Mouse (Mus musculus) thymus, adult 2 months (tissue): ENCODE data around the gene Prr7. TPM values are rescaled to one million over a fixed set of nuclear protein-coding genes. Genes with fewer than 3 reads are reported as not detected.
"Not testable (repeated sequence)": the region's sequence is repeated elsewhere in the genome, so short reads cannot be mapped to it uniquely, and the experiment has no call there.

Experiments
- DNase-seq: peaks from one replicate; pipeline ENCODE4 v3.0.0; 2021
- H3K27ac ChIP-seq: fragments of 200-500 bp; 2 replicates; pipeline ENCODE4 v1.5.1; 2012; ENCODE audit warnings: low read length, control low read depth; ENCODE audit not compliant: control insufficient read depth, insufficient read depth
- H3K27me3 ChIP-seq: fragments of 200-500 bp; 2 replicates; pipeline ENCODE4 v1.6.1; 2012; ENCODE audit warnings: mild to moderate bottlenecking, low read length, moderate library complexity, mixed read lengths; ENCODE audit not compliant: control insufficient read depth, insufficient read depth
- H3K36me3 ChIP-seq: fragments of 200-500 bp; 2 replicates; pipeline ENCODE4 v1.6.1; 2012; ENCODE audit warnings: mild to moderate bottlenecking, low read length, moderate library complexity; ENCODE audit not compliant: control insufficient read depth, insufficient read depth
- H3K4me1 ChIP-seq: fragments of 200-500 bp; replicated peaks from 2 replicates; pipeline ENCODE4 v1.6.1; 2012; ENCODE audit warnings: low read length; ENCODE audit not compliant: control insufficient read depth, insufficient read depth
- H3K4me3 ChIP-seq: fragments of 200-500 bp; 2 replicates; pipeline ENCODE4 v1.5.1; 2012; ENCODE audit warnings: mild to moderate bottlenecking, low read length, control low read depth, moderate library complexity; ENCODE audit not compliant: control insufficient read depth, insufficient read depth
- CTCF ChIP-seq: fragments of 200-500 bp; IDR thresholded peaks from 2 replicates; pipeline ENCODE4 v1.5.1; 2012; ENCODE audit warnings: mild to moderate bottlenecking, control low read depth, low read length, moderate library complexity, borderline replicate concordance; ENCODE audit not compliant: control insufficient read depth, poor library complexity, insufficient read depth; ENCODE audit errors: extremely low read depth
- POLR2A ChIP-seq: fragments of 200-500 bp; IDR thresholded peaks from 2 replicates; pipeline ENCODE4 v1.6.1; 2012; ENCODE audit warnings: mild to moderate bottlenecking, low read length, control low read depth, moderate library complexity; ENCODE audit not compliant: control insufficient read depth, poor library complexity, insufficient read depth; ENCODE audit errors: extremely low read depth
- WGBS: fragments of 180-500 bp; shearing (Covaris S2); methylation state at CpG from one replicate; pipeline ENCODE4 v1.1.7; 2018; 5-methylcytosine and 5-hydroxymethylcytosine counted together
- polyA plus RNA-seq: library from polyadenylated mRNA; depleted of rRNA; stranded (reverse); fragments of >200 nt; gene quantifications from 2 replicates; pipeline ENCODE4 v1.2.3, GENCODE M21; 2012

Prr7 gene
- polyA plus RNA-seq, 1 experiment, result 33.8 TPM

DNA sequence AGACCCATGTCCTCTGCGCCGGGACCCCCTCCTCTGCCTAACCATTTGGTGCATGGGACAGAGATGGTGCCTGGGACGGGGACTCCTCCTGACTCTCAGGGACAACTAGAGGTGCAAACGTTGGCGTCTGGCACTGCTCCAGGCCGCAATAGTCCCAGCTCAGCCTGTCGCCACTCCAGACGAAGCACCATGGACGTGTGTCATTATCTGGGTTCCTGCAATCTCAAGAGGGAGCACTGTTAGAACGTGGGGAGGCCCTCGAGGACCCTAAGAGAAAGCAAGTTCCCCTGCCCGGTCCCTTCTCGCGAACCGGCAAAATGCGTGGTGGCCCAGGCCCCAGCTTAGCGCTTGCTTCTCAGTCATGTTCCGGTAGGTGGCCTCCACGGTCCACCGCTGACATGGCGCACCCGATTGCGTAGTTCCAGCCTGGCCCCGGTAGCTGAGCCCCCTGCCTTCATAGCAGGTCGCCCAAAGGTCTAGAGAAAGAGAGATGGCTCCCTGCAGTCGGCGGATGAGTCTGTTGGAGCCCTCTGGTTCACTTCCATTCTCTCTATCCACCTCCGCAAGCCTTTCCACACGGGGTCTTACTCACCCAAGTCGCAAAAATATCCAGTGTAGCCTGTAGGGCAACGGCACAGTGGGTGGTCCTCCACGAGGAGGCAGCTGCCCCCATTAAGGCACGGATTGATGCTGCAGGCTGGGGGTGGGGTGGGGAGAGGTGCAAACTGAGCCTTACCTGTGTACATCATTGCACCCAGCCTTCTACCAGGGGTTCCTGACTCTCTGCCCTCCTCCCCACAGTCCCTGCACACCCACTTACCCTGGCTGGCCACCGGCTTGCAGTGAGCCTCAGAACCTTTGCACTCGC lies 42.9 kb upstream of the Prr7 start:
- H3K36me3 ChIP-seq, result no peaks in the 10 kb centered on the region
- peaks cover 12% of the 10 kb centered on the region; the same call in 1 of the 2 replicates for H3K27me3 ChIP-seq
- H3K4me1 ChIP-seq, result peaks cover 25% of the 10 kb centered on the region
- 0 out of 2 replicates have a peak overlapping the region, but pooled peaks have one; percentile 9 for H3K4me3 ChIP-seq
- peak; percentile 85 for DNase-seq
- 13% methylated on average over 35 of the region's 35 CpGs for WGBS
- TF ChIP-seq CTCF (peak; percentile 85), POLR2A (no peak)
- H3K27ac ChIP-seq, result no peak overlapping the region

DNA sequence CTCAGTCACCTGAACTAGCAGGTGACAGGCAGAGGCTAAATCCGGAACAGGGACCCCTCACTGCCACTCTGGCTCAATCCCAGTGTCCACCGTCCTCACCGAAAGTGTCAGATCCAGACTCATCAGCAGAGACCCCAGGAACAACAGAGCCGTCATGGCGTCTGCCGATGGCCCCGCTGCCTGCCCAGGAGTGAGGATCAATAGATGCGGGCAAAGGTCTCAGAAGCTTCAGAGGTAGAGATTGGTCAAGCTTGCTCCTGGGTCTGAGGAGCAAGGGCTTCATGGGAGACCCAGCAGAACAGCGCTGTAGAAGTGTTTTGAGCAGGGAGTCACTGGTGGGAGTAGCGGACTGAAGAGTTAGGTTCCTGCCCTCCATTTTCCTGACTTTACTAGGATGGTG lies 37.5 kb upstream of the Prr7 start, which contains the start of gene F12:
TSS of gene F12 (minus strand) at position 181 of the 400 bp plus-strand sequence.
- no peak within 1 kb of the TSS for H3K4me3 ChIP-seq
- H3K27me3 ChIP-seq, result no peaks in the 10 kb centered on the region
- no peak within 1 kb of the TSS for H3K27ac ChIP-seq
- WGBS, result 97% methylated on average over 10 of the region's 10 CpGs
- peaks cover 14% of the 10 kb centered on the region for H3K4me1 ChIP-seq
- no peak for TF ChIP-seq POLR2A
- TF ChIP-seq CTCF, result no peak
- no peak for DNase-seq
- H3K36me3 ChIP-seq, result no peaks in the 10 kb centered on the region

DNA sequence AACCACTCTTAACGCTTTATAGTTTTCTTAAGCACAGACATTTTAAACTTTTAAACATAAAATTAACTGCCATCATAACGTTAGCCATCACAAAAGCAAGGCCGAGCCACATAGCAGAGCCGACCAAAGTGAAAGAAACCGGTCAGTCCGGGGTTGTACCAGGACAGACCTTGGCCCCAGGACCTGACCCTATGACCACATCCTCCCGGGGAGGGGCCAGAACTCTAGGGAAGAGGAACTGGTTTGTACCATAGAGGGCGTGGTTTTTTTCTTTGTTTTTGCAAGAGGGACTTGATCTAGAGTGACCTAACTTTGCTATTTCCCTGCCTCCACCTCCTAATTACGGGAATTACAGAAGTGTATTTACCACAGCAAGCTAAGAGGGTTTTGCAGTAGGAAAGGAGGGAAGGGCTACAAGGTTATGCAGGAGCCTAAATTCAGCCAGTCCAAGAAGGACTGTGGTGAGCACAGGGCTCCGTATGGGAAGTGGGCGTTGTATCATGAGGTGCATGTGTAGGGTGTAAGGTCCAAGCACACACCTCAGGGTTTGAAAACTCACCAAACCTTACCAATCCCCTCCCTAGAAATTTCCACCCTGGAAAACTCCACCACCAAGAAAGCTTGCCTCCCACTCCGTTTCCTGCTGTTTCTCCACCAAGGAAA lies 34.7 kb upstream of the Prr7 start:
- no peaks in the 10 kb centered on the region for H3K36me3 ChIP-seq
- 55% methylated on average over 12 of the region's 12 CpGs for WGBS
- H3K27me3 ChIP-seq, result no peaks in the 10 kb centered on the region
- H3K27ac ChIP-seq, result peak overlapping the region; percentile 2; the same call in 1 of the 2 replicates
- DNase-seq, result no peak
- peaks cover 26% of the 10 kb centered on the region for H3K4me1 ChIP-seq
- H3K4me3 ChIP-seq, result no peak overlapping the region
- TF ChIP-seq CTCF, result no peak
- no peak for TF ChIP-seq POLR2A

DNA sequence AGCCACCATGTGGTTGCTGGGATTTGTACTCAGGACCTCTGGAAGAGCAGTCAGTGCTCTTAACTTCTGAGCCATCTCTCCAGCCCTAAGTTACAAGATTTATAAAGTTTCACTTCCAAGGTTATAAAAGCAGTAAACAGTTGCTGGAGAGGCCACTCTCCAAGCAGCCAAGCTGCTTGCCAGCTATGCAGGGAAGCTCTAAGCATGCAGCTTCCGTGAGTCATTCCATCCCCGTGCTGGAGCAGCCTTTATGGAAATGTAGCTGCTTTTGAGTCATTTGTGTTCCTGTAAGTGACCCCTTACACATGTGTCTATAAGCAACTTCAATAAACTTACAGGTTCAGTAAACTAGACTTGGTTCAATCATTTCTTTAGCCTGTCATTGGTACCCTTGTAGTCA lies 33.5 kb upstream of the Prr7 start:
- WGBS, result 96% methylated on average over 2 of the region's 2 CpGs
- Histone ChIP-seq H3K4me1 (peaks cover 26% of the 10 kb centered on the region), H3K27ac (peak overlapping the region; percentile 38; the same call in 1 of the 2 replicates), H3K36me3 (no peaks in the 10 kb centered on the region), H3K27me3 (no peaks in the 10 kb centered on the region), H3K4me3 (no peak overlapping the region)
- no peak for DNase-seq
- TF ChIP-seq CTCF (no peak), POLR2A (no peak)

DNA sequence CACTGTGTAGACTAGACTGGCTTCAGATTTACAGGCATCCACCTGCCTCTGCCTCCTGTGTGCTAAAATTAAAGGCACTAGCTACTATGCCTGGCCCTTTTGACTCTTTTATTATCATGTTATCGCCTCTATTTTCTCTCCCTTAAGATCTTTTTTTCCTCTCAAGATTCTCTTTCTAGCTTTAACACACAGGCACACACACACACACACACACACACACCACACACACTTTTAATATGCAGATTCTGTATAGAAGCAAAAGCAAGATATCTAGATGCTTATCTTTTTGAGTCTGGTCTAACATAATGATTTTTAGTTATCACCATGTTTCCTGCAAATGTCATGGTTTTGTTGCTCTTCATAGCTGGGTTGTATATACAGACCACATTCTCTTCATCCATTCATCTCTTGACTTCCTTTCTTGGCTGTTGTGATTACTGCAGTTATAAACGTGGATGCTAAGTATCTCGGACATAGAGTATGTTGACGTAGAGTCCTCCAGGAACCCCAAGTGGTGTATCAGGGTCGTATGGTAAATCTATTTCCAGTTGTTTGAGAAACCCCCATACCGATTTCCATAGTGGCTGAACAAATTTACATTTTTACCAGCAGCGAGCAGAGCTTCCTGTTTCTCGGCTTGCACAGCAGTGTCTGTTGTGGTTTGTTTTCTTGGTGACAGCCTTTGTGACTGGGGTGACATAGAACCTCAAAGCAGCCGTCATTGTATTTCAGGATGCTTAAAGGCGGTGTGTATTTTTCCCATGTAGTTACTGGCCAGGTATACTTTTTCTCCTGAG lies 32.0 kb upstream of the Prr7 start:
- Histone ChIP-seq H3K4me3 (no peak overlapping the region), H3K27me3 (no peaks in the 10 kb centered on the region), H3K36me3 (no peaks in the 10 kb centered on the region), H3K4me1 (peaks cover 26% of the 10 kb centered on the region), H3K27ac (peak overlapping the region; percentile 65)
- WGBS, result 6% methylated on average over 10 of the region's 10 CpGs
- no peak for TF ChIP-seq POLR2A
- DNase-seq, result peak; percentile 72

DNA sequence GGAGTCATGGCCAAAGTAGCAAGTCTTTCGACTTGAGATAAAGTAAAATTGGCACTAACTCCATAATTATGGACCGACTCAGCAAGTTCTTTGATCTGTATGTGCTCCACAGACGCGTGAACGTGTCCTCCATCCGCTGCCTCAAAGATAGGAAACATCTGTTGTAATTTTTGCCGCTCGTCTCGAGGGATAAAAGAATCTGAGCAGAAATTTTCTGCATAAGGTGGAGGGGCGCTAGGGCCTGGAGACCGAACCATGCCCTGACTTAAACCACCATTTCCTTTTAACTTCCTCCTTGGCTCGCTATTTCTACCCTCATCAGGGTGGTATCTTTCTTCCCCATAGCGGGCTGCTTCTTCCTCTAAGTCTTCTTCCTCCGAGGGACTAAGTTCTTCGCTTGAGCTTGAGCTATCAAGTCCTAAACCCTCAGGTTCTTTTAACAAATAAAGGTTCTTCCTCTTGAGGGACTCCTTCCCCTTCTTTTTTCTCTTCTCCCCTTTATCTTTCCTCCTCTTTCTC lies 26.9 kb upstream of the Prr7 start:
- H3K4me1 ChIP-seq, result peaks cover 12% of the 10 kb centered on the region
- H3K4me3 ChIP-seq, H3K27me3 ChIP-seq, H3K27ac ChIP-seq, H3K36me3 ChIP-seq, DNase-seq: not testable (repeated sequence)
- WGBS, result 19% methylated on average over 15 of the region's 15 CpGs
